Mouse (Mus musculus) cerebellum, postnatal 4 days (tissue): Measurements from ENCODE around the gene G3bp1.

ENCODE experiments used
- DNase-seq, 2 experiments: peaks; one replicate each; pipeline ENCODE4 v3.0.0; 2022; ENCODE audit warnings: low spot score in 2 of 2, mixed read lengths in 1 of 2

The G3bp1 gene

DNA sequence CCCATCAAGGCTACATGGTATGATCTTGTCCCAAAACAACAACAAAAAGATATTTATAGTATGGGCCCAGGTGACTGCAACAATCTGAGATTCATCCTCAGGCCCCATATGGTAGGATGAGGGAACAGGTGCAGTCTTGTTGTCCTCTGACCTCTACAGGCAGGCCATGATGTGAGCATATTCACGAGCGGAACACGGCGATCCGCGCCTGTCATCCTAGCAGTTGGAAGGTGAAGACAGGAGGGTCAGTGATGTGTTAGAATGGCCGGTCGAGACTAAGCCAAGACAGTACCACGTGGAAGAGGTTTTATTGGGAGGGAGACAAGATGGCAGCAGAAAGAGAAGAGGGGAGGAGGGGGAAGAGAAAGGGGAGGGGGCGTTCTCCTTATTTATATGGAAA is 4.8 kb upstream of the G3bp1 start:
- no peak for DNase-seq

DNA sequence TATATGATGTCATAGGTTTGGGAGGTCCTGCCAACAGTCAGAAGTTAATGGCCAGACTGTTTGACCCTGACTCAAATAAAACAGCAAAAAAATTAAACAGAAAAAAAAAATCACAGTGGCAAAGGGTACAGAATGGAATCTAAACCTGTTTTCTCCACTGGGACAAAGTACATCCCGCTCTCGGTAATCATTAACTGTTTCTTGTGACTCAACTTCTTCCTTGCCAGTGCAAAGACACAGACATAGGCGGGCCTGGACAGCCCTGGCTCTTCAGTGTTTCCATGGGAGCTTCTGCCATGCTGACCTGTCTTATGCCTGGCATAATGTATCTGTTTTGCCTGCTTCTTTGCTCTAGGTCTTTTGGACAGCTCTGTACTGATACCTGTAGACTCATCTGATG is 4.3 kb upstream of the G3bp1 start:
- no peak for DNase-seq

DNA sequence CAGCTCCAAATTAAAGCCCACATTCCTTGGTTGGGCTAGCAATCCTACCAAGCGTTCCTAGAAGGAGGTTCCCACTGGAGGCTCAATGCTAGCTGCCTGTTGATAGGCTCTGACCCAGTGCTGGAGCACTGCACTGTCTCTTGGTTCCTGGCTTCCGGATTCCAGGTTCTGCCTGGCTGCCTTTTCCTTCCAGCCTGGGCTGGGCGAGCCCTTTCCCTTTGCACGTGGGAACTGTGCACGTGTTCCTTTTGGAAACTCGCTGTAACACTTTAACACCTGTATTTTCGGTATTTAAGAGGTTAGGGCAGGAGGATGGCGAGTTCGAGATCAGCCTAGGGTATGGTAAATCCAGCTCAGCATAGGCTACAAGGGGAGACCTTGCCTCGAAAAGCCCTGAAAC is 1.5 kb upstream of the G3bp1 start:
- DNase-seq: no peak

DNA sequence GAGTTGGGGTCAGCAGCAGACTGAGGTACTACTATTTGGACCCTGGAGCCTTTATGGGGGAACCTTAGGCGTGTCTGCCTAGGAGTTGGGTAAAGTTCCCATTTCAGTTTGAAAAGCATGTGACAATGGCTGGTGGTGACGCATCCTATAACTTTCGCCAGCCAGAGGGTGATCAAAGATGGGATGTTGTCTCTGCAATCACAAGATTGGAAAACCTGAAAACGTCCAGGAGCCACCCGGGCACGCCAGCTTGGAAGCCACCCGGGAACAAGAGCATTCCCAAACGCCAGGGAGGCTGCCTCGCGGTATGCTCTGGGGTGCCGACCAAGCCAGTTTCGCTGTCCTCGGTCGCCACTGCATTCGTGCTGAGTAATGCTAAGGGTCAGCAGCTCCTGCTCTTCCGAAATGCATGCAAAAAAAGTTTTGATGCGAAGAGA is 856 bp upstream of the G3bp1 start:
- DNase-seq: no peak

DNA sequence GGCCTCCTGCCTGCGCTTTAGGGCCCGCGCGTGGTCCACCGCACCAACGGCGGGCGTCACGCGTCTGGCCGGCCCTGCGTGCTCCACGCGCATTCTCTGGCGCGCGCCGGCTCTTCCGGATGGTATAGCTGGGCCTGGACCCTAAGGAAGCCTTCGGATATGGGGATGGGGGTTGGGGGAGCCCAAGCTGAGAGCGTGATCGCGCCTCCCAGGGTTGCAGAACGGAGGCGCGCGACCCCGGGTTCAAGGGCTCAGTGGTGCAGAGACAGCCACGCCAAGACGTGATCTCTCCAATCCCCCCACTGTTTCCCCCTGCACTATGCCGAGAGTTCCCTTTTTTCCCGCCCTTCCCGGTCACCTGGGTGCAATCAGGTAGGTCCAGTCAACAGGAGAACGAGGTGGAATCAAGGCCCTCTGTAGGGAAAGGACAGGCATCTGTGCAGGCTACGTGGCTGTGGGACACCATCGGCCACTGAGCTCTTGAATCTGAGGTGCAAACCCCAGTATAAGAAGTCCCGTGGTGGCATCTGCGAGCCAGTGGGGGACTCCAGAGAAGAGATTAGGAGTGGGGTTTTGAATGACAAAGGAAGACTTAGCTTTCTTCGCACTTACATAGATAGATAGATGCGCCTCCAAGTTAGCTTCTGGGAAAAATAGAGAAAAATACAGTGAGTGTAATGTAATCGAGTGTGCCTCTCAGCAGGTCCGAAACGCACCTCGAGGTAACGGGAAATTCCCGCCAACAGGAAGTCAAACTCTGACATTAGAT is 622 bp downstream of the G3bp1 start:
- DNase-seq: no peak

DNA sequence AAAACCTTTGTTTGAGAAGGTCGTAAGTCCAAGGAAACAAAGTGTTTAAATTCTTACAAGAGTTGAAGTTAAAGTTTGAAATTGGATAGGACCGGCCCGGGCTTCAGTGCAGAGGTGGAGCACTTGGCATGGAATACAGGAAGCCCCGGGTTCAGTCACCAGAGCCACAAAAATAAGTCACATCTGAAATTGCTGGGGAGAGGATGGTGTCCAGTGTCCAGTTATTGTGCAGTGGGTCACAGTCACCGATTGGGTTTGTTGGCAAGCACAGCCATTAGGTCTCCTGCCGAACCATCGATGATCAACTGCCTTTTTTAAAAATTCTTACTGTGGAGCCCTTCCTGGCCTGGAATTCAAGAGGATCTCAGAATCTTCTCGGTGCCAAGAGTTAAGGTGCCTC is 1.3 kb downstream of the G3bp1 start:
- no peak for DNase-seq

DNA sequence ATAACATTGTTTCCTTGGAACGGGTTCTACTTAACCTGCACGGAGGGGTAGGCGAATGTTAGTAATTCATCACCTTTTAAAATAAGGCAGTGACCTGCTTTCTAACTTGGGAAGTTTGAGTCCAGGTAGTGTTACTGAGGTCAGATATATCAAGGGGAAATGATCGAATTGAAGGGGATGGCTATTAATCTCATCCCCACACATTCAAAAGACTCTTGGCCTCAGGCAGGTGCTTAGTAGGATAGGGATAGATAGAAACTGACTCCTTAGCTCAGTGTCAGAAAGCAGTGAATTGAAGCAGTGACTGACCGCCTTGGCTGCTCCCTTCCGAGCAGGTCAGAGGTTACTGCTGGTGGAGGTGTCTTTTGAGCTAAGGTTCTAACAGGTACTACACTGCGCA is 2.0 kb downstream of the G3bp1 start:
- no peak for DNase-seq

DNA sequence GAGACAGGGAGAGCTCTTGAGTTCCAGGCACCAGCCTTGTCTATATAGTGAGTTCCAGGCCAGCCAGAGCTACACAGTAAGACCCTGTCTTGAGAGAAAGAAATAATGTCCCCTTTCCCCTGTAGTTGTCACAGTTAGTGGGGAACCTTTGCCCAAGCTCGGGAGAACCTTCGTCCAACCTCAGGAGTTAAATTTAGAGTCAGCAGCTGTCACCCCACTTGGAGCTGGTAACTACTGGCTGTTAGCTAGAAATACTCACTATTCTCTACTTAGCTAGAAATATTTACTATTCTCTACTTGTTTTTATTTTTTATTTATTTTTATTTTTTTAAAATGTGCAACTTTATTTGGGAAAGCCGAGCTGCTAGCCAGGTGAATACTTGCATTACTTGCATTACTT is 3.7 kb downstream of the G3bp1 start:
- no peak for DNase-seq

DNA sequence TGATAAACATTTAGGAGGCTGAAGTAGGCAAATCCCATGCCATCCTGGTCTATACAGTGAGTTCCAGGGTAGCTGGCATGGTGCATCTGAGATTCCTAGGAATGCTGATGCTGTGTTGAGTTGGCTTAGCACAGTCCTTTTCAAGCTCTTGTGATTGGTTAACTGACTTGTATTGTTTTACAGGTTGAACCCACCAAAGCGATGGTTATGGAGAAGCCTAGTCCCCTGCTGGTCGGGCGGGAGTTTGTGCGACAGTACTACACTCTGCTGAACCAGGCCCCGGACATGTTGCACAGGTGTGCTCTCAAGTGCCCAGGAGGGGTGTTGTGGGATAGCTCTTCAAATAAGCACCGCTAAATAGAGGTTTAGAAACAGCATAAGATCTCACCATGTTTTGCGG is 16.0 kb downstream of the G3bp1 start:
- no peak for DNase-seq

DNA sequence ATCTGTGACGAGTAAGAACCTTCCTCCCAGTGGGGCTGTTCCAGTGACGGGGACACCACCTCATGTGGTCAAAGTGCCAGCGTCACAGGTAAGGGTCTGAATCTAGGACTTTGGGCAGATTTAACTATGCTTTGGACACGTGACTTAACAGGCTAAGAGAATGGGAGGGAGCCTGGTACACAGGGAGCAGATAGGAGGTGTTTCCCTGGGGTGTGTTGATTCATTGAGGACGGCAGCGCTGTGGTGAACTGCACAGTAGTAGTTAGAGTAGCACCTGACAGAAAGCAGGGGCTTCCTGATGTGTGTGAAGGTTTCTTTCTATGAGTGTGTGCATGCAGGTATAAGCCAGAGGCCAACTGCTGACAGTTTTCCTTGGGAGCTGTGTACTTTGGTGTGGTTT is 26.7 kb downstream of the G3bp1 start:
- no peak for DNase-seq

DNA sequence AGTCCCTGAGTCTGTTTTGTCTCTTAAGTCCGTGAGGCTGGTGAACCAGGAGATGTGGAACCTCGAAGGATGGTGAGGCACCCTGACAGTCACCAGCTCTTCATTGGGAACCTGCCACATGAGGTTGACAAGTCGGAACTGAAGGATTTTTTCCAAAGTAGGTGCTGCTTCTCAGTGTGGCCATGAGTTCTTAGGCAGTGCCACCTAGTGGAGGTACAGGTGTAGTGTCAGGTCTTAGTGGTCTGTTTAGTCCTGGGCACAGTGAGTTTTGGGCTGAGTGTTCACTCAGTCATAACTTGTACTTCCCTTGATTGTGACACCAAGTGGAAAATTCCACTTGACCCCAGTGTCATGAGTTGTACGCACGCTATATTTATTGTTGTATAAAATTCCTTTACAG is 28.4 kb downstream of the G3bp1 start:
- DNase-seq: no peak

DNA sequence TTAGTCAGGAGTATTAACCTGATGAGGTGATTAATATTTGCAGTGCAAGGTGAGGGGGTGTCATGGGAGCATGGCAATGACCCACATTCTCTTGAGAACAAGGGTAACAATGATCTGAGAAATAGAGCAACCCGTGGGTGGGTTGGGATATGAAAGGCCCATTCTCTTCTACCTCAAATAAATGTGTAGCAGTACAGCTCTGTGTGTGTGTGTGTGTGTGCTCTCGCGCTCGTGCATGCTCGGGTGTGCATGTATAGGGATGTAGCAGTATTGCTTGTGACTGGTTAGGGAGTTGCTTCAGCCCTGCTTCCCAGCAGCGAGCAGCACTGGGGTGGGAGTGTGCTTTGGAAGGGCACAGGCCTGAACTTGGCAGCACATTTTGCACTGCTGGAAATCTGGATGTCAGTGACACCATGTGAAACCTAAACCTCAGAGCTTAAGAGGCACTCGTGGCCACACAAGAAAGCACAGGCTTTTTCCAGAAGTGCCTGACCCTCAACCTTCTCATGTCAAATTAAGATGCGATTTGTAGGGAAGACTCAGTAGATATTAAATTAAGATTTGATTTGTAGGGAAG is 32.6 kb downstream of the G3bp1 start:
- DNase-seq: no peak

DNA sequence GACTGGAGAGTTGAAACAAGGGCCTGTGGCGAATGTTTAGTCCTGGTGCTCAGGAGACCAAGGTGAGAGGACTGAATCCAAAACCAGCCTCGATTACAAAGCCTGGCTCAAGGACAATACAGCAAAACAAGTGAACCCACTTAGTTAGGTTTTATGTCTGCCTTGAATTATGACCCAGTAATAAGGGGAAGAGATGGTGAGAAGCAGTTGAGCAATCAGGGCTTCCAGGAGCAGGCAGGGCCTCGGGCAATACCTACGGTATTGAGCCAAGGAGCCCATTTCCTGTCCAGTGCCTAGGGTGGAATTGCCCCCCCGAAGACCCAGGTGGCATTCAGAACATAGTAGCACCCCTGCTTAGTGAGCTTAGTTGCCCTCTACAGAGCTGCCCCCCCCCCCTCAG is 33.4 kb downstream of the G3bp1 start:
- no peak for DNase-seq

DNA sequence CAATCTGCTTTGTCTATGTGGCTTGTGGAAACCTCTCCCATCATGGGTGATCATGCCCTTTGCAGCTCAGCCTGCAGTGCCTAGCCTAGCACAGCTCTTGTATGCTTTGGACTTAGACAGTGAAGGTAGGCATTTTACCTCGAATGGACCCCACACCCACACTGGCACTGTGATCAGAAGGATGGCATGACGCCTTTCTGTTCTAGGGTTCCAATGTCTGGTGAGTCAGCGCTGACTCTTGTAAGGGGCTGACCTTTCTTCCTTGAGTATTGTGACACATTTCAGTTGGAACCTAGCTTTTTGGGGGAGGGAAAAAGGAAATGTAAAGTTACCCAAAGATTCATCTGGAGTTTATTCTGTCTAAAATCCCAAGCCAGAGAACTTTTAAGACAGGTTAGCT is 36.0 kb downstream of the G3bp1 start:
- no peak for DNase-seq

DNA sequence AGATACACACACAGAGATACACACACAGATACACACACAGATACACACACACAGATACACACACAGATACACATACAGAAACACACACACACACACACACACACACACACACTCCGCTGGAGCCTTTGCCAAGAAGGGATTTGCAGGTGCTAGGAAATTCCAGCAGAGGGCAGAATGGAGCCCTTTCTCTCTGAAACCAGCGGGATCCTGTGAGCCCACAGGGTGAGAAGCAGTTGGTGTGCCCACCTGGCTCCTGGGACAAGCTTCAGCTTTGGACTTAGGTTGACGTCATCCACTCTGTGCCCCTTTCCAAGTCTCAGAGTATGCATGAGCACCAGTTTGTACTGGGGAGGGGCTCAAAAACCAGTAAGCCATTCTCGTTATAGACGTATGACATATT is 41.9 kb downstream of the G3bp1 start:
- peak in 1 of 2 experiments; percentile 29 for DNase-seq

DNA sequence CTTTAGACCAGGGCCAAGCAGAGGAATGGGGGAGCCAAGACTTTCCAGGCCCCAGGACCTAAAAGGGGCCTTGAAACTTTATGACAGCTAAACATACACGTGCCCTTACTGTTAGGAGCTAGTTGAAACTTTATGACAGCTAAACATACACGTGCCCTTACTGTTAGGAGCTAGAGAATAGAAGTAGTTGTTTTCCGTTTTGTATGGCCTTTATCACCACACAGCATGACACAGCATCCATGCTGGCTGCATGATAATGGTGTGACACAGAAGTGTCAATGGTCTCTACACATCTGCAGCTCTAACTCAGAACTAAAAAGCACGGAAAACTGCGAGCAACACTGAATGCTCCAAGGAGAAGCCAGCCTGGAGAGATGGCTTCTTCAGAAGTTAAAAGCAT is 48.2 kb downstream of the G3bp1 start:
- DNase-seq: no peak

DNA sequence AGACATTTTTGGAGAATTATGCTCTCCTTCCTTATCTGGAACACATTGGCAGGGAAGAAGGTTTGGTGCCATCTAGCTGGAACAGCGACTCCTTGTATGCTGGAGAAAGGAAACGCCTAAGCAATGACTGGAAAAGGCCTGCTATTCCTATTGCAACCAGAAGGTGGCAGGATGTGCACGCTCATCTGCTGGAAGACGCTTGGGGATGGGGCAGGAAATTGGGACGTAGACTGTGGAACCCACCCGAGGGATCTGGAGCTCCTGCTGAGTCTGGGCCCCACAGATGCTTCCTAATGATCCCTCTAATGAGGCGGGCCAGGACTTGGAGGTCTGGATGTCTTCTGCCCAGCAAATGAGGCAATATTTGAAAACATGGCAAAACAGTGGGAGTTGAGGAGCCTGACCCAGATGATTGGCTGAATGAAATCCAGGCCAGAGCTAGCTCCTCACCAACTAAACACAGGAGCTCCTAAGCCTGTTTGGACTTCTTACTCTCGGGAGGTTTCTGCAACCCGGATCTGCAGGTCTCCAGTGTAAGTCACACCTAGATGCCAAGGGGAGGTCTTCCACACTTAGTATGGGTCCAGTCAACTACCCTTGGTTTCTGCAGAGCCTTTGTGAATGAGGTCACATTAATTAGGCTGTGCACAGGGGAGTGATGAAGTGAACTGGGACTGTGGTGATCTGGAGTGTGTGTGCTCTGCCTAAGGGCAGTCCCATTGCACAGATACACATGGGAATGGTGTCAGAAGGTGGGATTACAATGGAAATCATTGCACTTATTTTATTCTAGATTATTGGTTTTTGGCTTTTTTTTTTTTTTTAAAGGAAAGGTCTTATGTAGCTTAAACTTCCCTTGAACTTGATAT is 49.6 kb downstream of the G3bp1 start:
- DNase-seq: peak; percentile 63 to 81

DNA sequence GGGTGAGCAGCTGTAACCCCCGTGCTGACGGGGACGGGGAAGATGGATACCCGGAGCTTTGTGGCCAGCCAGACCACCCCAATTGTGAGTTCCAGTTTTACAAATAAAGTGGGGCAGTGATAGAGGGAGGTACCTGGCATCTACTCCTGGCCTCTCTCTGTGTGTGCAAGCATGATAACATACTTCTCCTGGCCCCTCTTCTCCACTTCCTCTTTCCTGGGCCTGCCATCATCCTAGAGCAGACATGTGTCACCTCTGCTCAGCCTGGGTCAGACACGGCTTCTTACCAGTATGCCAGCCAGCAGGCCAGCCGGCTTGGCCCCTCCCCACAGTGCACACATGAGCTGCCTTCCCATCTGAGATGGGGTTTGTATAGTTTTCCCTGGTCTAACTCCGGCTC is 61.3 kb downstream of the G3bp1 start:
- no peak for DNase-seq

DNA sequence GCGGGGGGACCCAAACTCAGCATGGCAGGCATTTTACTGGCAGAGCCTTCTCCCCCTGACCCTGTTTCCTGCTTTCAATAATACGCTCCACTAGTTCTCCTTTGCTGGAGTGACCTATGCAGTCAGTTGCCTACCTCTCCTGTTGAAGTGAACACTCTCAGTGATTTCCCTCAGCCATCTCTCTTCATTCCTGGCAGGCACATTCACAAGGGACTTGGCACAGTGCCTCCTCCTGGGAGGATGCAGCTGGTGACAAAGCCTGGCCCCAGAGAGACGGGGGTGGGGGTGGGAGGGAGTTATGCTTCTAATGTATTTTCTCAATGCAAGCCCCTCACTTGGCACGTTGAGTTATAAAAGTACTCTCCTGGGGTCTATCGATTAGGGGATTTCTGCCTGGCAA is 63.9 kb downstream of the G3bp1 start:
- peak in 1 of 2 experiments; percentile 69 for DNase-seq

DNA sequence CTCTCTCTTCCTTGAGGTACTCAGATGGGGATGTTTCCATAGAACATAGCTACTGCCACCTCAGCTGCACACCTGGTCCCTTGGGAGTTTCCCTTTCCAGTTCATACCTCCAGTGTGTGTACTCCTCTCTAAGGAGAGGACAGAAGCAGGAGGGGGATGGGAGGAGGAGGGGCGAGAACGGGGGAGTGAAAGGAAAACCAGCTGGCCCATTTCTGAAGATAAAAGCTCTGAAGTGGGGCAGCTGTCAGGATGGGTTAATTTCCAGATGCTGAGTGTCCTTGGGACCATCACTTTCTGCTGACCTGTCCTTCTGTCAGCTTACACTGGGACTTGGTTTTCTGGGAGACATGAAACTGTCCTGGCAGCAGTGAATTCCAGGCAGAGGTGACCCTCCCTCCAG is 65.3 kb downstream of the G3bp1 start:
- DNase-seq: no peak

DNA sequence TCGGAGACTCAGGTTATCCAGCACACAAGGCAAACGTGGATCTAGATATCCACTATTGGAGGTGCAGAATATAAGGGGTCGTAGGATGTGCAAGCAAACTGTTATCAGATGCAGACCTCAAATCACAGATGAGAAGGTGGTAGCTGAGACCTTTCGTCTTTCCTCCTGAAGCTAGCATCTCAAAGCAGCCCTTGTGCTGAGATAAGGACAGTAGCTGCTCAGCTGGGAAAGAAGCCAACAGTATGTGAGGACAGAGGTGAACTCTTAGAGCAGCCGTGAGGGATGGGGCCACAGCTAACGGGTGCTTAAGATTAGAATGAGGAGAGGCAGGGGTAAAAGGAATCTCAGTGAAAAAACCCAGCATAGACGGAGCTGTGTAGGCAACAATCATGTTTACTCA is 72.6 kb downstream of the G3bp1 start:
- DNase-seq: no peak

DNA sequence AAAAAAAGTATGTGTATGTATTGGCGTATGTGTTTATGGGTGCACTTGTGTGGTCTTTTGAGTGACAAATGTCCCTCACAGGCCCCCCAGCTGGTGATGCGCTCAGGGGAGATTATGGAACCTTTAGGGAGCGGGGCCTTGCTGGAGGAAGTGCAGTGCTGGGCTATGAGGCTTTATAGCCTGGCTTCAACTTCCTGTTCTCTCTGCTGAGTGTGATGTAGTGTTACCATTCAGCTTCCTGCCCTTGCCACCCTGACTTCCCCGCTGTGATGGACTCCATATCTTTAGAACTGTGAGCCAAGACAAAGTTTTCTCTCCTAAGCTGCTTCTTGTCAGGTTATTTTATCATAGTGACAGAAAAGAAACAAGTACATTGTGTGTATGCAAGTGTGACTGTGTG is 73.2 kb downstream of the G3bp1 start:
- DNase-seq: no peak

DNA sequence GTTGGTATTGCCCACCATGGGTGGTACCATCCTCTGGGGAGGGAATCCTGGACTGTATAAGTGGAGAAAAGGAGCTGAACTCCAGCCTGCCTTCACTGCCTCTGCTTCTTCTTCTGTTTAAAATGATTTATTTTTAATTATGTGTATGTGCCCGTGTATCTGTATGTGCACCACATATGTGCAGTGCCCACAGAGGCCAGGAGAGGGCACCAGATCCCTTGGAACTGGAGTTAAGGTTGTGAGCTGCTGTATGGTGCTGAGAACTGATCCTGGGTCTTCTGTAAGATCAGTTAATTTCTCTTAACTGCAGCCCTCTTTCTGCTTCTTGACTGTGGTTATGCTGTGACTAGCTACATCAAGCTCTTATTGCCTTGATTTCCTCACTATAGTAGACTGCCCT is 76.2 kb downstream of the G3bp1 start:
- DNase-seq: no peak
